Mouse (Mus musculus): ENCODE data around the gene Olfr629. TPM values are rescaled to one million over a fixed set of nuclear protein-coding genes. Genes with fewer than 3 reads are reported as not detected.
"Not testable (repeated sequence)": the region's sequence is repeated elsewhere in the genome, so short reads cannot be mapped to it uniquely, and the experiment has no call there.

The Olfr629 gene
- polyA plus RNA-seq, 1 experiment = not detected

- Histone ChIP-seq H3K4me3 (ENCODE audit: control insufficient read depth, insufficient read depth, low read length) (no peak within 1 kb of the TSS), H3K27me3 (ENCODE audit: control insufficient read depth, insufficient read depth, low read length) (no peaks in the 10 kb centered on the region), H3K27ac (ENCODE audit: control insufficient read depth, insufficient read depth, low read length) (no peak within 1 kb of the TSS), H3K36me3 (ENCODE audit: control insufficient read depth, insufficient read depth, low read length) (no peaks in the 10 kb centered on the region), H3K4me1 (replicated peaks; ENCODE audit: control insufficient read depth, insufficient read depth, low read length) (no peaks in the 10 kb centered on the region)
- 67% methylated on average over 2 of the region's 2 CpGs for WGBS
- no peak for DNase-seq
- TF ChIP-seq CTCF (IDR thresholded peaks at IDR 0.05; ENCODE audit: borderline replicate concordance, control insufficient read depth, extremely low read depth, insufficient read depth, low read length, poor library complexity) (no peak), POLR2A (IDR thresholded peaks at IDR 0.05; ENCODE audit: control insufficient read depth, extremely low read depth, insufficient read depth, low read length, poor library complexity) (no peak)
Measured at GRCm38 (mm10) chr7:103757233-103757632, 12.5 kb upstream of the Olfr629 start, which contains the start of gene Olfr630. TSS of gene Olfr630 (minus strand) at chr7:103757333.

GRCm38 (mm10) chr7:103730074-103730473 lies 14.7 kb downstream of the Olfr629 start, which contains the start of gene Olfr628:
TSS of gene Olfr628 (plus strand) at chr7:103730374.
- H3K27ac ChIP-seq (ENCODE audit: control insufficient read depth, insufficient read depth, low read length) = no peak within 1 kb of the TSS
- H3K4me3 ChIP-seq (ENCODE audit: control insufficient read depth, insufficient read depth, low read length) = no peak within 1 kb of the TSS
- no peak for TF ChIP-seq POLR2A (IDR thresholded peaks at IDR 0.05; ENCODE audit: control insufficient read depth, extremely low read depth, insufficient read depth, low read length, poor library complexity)
- no peak for TF ChIP-seq CTCF (IDR thresholded peaks at IDR 0.05; ENCODE audit: borderline replicate concordance, control insufficient read depth, extremely low read depth, insufficient read depth, low read length, poor library complexity)
- DNase-seq = no peak
- no peaks in the 10 kb centered on the region for H3K4me1 ChIP-seq (replicated peaks; ENCODE audit: control insufficient read depth, insufficient read depth, low read length)
- no peaks in the 10 kb centered on the region for H3K36me3 ChIP-seq (ENCODE audit: control insufficient read depth, insufficient read depth, low read length)
- H3K27me3 ChIP-seq (ENCODE audit: control insufficient read depth, insufficient read depth, low read length) = no peaks in the 10 kb centered on the region
- 100% methylated on average over 1 of the region's 1 CpGs for WGBS

- not testable (repeated sequence) for H3K4me3 ChIP-seq (ENCODE audit: control insufficient read depth, insufficient read depth, low read length); H3K36me3 ChIP-seq (ENCODE audit: control insufficient read depth, insufficient read depth, low read length); DNase-seq; H3K27me3 ChIP-seq (ENCODE audit: control insufficient read depth, insufficient read depth, low read length); H3K27ac ChIP-seq (ENCODE audit: control insufficient read depth, insufficient read depth, low read length); H3K4me1 ChIP-seq (replicated peaks; ENCODE audit: control insufficient read depth, insufficient read depth, low read length)
- 97% methylated on average over 1 of the region's 1 CpGs for WGBS
Measured at GRCm38 (mm10) chr7:103716398-103716797, 28.3 kb downstream of the Olfr629 start.

- TF ChIP-seq CTCF (IDR thresholded peaks at IDR 0.05; ENCODE audit: borderline replicate concordance, control insufficient read depth, extremely low read depth, insufficient read depth, low read length, poor library complexity) = no peak
- TF ChIP-seq POLR2A (IDR thresholded peaks at IDR 0.05; ENCODE audit: control insufficient read depth, extremely low read depth, insufficient read depth, low read length, poor library complexity) = no peak
- no peak within 1 kb of the TSS for H3K4me3 ChIP-seq (ENCODE audit: control insufficient read depth, insufficient read depth, low read length)
Measured at GRCm38 (mm10) chr7:103714371-103714770, 30.4 kb downstream of the Olfr629 start, which contains the start of gene Olfr243. TSS of gene Olfr243 (plus strand) at chr7:103714671.

GRCm38 (mm10) chr7:103712024-103712423 lies 32.7 kb downstream of the Olfr629 start:
- Histone ChIP-seq H3K27ac (ENCODE audit: control insufficient read depth, insufficient read depth, low read length) (no peak overlapping the region), H3K4me3 (ENCODE audit: control insufficient read depth, insufficient read depth, low read length) (no peak overlapping the region), H3K27me3 (ENCODE audit: control insufficient read depth, insufficient read depth, low read length) (no peaks in the 10 kb centered on the region), H3K36me3 (ENCODE audit: control insufficient read depth, insufficient read depth, low read length) (no peaks in the 10 kb centered on the region), H3K4me1 (replicated peaks; ENCODE audit: control insufficient read depth, insufficient read depth, low read length) (no peaks in the 10 kb centered on the region)
- no peak for DNase-seq
- TF ChIP-seq POLR2A (IDR thresholded peaks at IDR 0.05; ENCODE audit: control insufficient read depth, extremely low read depth, insufficient read depth, low read length, poor library complexity) (no peak), CTCF (IDR thresholded peaks at IDR 0.05; ENCODE audit: borderline replicate concordance, control insufficient read depth, extremely low read depth, insufficient read depth, low read length, poor library complexity) (no peak)
- 45% methylated on average over 2 of the region's 2 CpGs for WGBS

More at GRCm38 (mm10) chr7:103714371-103714770, 30.4 kb downstream of the Olfr629 start, which contains the start of gene Olfr243:
- no peaks in the 10 kb centered on the region for H3K36me3 ChIP-seq (ENCODE audit: control insufficient read depth, insufficient read depth, low read length)
- H3K4me1 ChIP-seq (replicated peaks; ENCODE audit: control insufficient read depth, insufficient read depth, low read length) = no peaks in the 10 kb centered on the region
- H3K27me3 ChIP-seq (ENCODE audit: control insufficient read depth, insufficient read depth, low read length) = no peaks in the 10 kb centered on the region
- no peak for DNase-seq
- H3K27ac ChIP-seq (ENCODE audit: control insufficient read depth, insufficient read depth, low read length) = no peak within 1 kb of the TSS

GRCm38 (mm10) chr7:103699469-103699868 lies 45.3 kb downstream of the Olfr629 start:
- H3K4me3 ChIP-seq (ENCODE audit: control insufficient read depth, insufficient read depth, low read length) = no peak overlapping the region
- TF ChIP-seq POLR2A (IDR thresholded peaks at IDR 0.05; ENCODE audit: control insufficient read depth, extremely low read depth, insufficient read depth, low read length, poor library complexity) (no peak), CTCF (IDR thresholded peaks at IDR 0.05; ENCODE audit: borderline replicate concordance, control insufficient read depth, extremely low read depth, insufficient read depth, low read length, poor library complexity) (no peak)
- no peaks in the 10 kb centered on the region for H3K4me1 ChIP-seq (replicated peaks; ENCODE audit: control insufficient read depth, insufficient read depth, low read length)
- 96% methylated on average over 4 of the region's 4 CpGs for WGBS
- H3K36me3 ChIP-seq (ENCODE audit: control insufficient read depth, insufficient read depth, low read length) = no peaks in the 10 kb centered on the region
- no peak overlapping the region for H3K27ac ChIP-seq (ENCODE audit: control insufficient read depth, insufficient read depth, low read length)
- DNase-seq = no peak
- H3K27me3 ChIP-seq (ENCODE audit: control insufficient read depth, insufficient read depth, low read length) = no peaks in the 10 kb centered on the region

Other genes with a start within 250 kb of the Olfr629 start
- not detected in 2 replicates for gene Olfr609, start 246.9 kb downstream of the Olfr629 start, polyA plus RNA-seq (2012; rRNA removed)
- not detected in 2 replicates for gene Olfr610, start 232.8 kb downstream of the Olfr629 start, polyA plus RNA-seq (2012; rRNA removed)
- gene Olfr611, start 224.1 kb downstream of the Olfr629 start, polyA plus RNA-seq (2012; rRNA removed) = not detected in 2 replicates
- gene Olfr612, start 202.2 kb downstream of the Olfr629 start, polyA plus RNA-seq (2012; rRNA removed) = not detected in 2 replicates
- not detected in 2 replicates for gene Olfr613, start 196.9 kb downstream of the Olfr629 start, polyA plus RNA-seq (2012; rRNA removed)
- not detected in 2 replicates for gene Olfr615, start 188.9 kb downstream of the Olfr629 start, polyA plus RNA-seq (2012; rRNA removed)
- gene Olfr616, start 175.8 kb downstream of the Olfr629 start, polyA plus RNA-seq (2012; rRNA removed) = not detected in 2 replicates
- not detected in 2 replicates for gene Olfr617, start 171.9 kb downstream of the Olfr629 start, polyA plus RNA-seq (2012; rRNA removed)
- not detected in 2 replicates for gene Olfr618, start 154.8 kb downstream of the Olfr629 start, polyA plus RNA-seq (2012; rRNA removed)
- not detected in 2 replicates for gene Olfr619, start 144.4 kb downstream of the Olfr629 start, polyA plus RNA-seq (2012; rRNA removed)
- gene Olfr620, start 132.4 kb downstream of the Olfr629 start, polyA plus RNA-seq (2012; rRNA removed) = not detected in 2 replicates
- not detected in 2 replicates for gene Olfr622, start 102.2 kb downstream of the Olfr629 start, polyA plus RNA-seq (2012; rRNA removed)
- gene Olfr623, start 81.2 kb downstream of the Olfr629 start, polyA plus RNA-seq (2012; rRNA removed) = not detected in 2 replicates
- gene Olfr624, start 73.8 kb downstream of the Olfr629 start, polyA plus RNA-seq (2012; rRNA removed) = 0.03 TPM in 1 of 2 replicates, not detected in the other
- gene Olfr625-ps1, start 62.2 kb downstream of the Olfr629 start, polyA plus RNA-seq (2012; rRNA removed) = not detected in 2 replicates
- gene Olfr243, start 30.3 kb downstream of the Olfr629 start, polyA plus RNA-seq (2012; rRNA removed) = not detected in 2 replicates
- not detected in 2 replicates for gene Olfr628, start 14.6 kb downstream of the Olfr629 start, polyA plus RNA-seq (2012; rRNA removed)
- not detected in 2 replicates for gene Olfr630, start 12.4 kb upstream of the Olfr629 start, polyA plus RNA-seq (2012; rRNA removed)
- not detected in 2 replicates for gene Olfr69, start 26.7 kb upstream of the Olfr629 start, polyA plus RNA-seq (2012; rRNA removed)
- gene Olfr68, start 34.8 kb upstream of the Olfr629 start, polyA plus RNA-seq (2012; rRNA removed) = not detected in 2 replicates
- gene Olfr67, start 46.9 kb upstream of the Olfr629 start, polyA plus RNA-seq (2012; rRNA removed) = not detected in 2 replicates
- 168 and 261 TPM in 2 replicates for gene Hbb-bt, start 69.1 kb upstream of the Olfr629 start, polyA plus RNA-seq (2012; rRNA removed)
- 1,784 and 2,649 TPM in 2 replicates for gene Hbb-bs, start 83.2 kb upstream of the Olfr629 start, polyA plus RNA-seq (2012; rRNA removed)
- not detected in 2 replicates for gene Hbb-bh2, start 95.6 kb upstream of the Olfr629 start, polyA plus RNA-seq (2012; rRNA removed)
- gene Hbb-bh1, start 98.2 kb upstream of the Olfr629 start, polyA plus RNA-seq (2012; rRNA removed) = 0.66 and 0.77 TPM in 2 replicates
- gene Hbb-y, start 108.3 kb upstream of the Olfr629 start, polyA plus RNA-seq (2012; rRNA removed) = 1.1 and 1.4 TPM in 2 replicates
- not detected in 2 replicates for gene Olfr66, start 141.3 kb upstream of the Olfr629 start, polyA plus RNA-seq (2012; rRNA removed)
- gene Olfr64, start 149.5 kb upstream of the Olfr629 start, polyA plus RNA-seq (2012; rRNA removed) = not detected in 2 replicates
- gene Olfr65, start 158.5 kb upstream of the Olfr629 start, polyA plus RNA-seq (2012; rRNA removed) = not detected in 2 replicates
- gene Olfr631, start 183.9 kb upstream of the Olfr629 start, polyA plus RNA-seq (2012; rRNA removed) = not detected in 2 replicates
- gene Olfr632, start 189.4 kb upstream of the Olfr629 start, polyA plus RNA-seq (2012; rRNA removed) = 0.07 TPM in 1 of 2 replicates, not detected in the other
- gene Olfr633, start 199.5 kb upstream of the Olfr629 start, polyA plus RNA-seq (2012; rRNA removed) = not detected in 2 replicates
- gene Olfr635, start 226.2 kb upstream of the Olfr629 start, polyA plus RNA-seq (2012; rRNA removed) = not detected in 2 replicates

Data from thymus, adult 2 months (tissue).